Mouse (Mus musculus) bone marrow, adult 2 months (tissue): ENCODE measurements around the gene Ttc7b.

Experiments
- CTCF ChIP-seq: fragments of 200-500 bp; IDR thresholded peaks from 2 replicates; pipeline ENCODE4 v1.5.1; 2011; ENCODE audit warnings: low read length, control low read depth; ENCODE audit not compliant: control insufficient read depth, insufficient read depth
- POLR2A ChIP-seq: fragments of 200-500 bp; IDR thresholded peaks from 2 replicates; pipeline ENCODE4 v1.6.1; 2011; ENCODE audit warnings: low read depth, mild to moderate bottlenecking, control low read depth, low read length, borderline replicate concordance; ENCODE audit not compliant: control insufficient read depth

DNA sequence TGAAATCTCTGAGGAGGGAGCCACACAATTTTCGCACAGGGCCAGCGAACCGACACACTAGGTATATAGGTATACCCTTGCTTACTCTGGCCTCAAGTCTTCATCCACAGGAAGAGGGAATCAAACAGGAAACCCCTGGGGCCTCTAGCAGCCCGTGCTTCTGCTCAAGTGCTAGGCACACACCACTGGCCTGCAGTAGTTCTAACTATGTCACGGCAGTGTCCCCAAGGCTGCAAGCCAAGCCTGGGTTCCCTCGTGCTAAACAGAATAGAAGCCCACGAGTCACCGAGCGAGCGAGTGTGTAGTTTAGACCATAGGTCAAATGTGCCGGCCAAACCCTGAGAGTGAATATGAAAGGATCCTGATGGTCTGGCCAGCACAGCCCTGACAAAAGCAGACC, 114.5 kb downstream of the Ttc7b start:
- TF ChIP-seq CTCF, result no peak
- TF ChIP-seq POLR2A, result no peak
